Comparison of ENCODE assay signal across 22 mouse cellular contexts in the genomic region with DNA sequence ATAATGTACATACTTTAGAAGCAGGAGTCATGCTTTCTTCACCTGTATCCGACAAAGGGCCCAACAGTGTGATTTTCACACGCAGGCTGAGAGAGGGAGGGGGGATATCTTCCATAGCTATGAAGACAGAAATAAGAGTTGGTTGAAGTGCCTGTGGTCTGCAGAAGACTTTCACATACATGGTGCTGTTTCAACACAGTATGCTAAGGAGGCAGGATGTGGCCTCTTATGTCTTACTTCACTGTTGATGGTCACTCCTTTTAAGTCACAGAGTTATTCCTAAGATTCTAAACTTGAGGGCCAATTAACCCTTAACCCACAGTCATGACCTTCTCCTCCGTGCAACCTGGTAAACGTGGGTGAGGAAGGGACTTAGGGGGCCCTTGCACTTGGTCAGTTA.
A peak's percentile ranks its signal among the peaks of the same experiment; 100 is the strongest.
DNase-seq lines count a peak whose midpoint lies in the region; ATAC-seq lines count a peak whose summit lies in the region.
"Had no signal": no experiment of that assay in that cellular context is flagged by ENCODE, and none has a peak within 500 bp of the region (broad histone marks: within the 10 kb centered on the region; RNA-seq: fewer than 3 reads in every experiment).

No protein-coding gene starts in this region.

- intact Hi-C loops in heart, postnatal 36 days (cut with DNase I): no loop called here

- peak; percentile 61 for ATAC-seq in granulocyte monocyte progenitor cell, adult 5-6 weeks (replicated peaks; ENCODE audit: poor library complexity, severe bottlenecking)
- peak; percentile 43 for ATAC-seq in megakaryocyte, adult 5-6 weeks (ENCODE audit: poor library complexity, severe bottlenecking)
- ATAC-seq in megakaryocyte progenitor cell, adult 5-6 weeks (replicated peaks; ENCODE audit: poor library complexity): peak; percentile 67
- ATAC-seq: activated CD4-positive, CD25-positive, alpha-beta regulatory T cell, adult 4 months; CD4-positive, CD25-positive, alpha-beta regulatory T cell, adult 4 months; Patski had no signal

- peak; percentile 31 for DNase-seq in heart, adult 11 months
- DNase-seq in heart, postnatal 36 days: no peak
- no peak for DNase-seq in gastrocnemius, postnatal 4 days (ENCODE audit: low spot score in 2 of 2)
- no peak for DNase-seq in adrenal gland, adult 18-20 months (ENCODE audit: low spot score in 2 of 2)
- DNase-seq in adrenal gland, adult (ENCODE audit: inconsistent age in 2 of 2, low spot score in 1 of 2): no peak
- DNase-seq: adrenal gland, adult 2 months; adrenal gland, adult 8-10 months; adrenal gland, postnatal 10 days; adrenal gland, postnatal 14 days; adrenal gland, postnatal 25 days; adrenal gland, postnatal 36 days; B cell, adult 2 months; cerebellum, adult 11 months; cerebellum, adult 11-12 months; cerebellum, adult 18-20 months; cerebellum, adult 2 months had no signal
